In the genomic region with DNA sequence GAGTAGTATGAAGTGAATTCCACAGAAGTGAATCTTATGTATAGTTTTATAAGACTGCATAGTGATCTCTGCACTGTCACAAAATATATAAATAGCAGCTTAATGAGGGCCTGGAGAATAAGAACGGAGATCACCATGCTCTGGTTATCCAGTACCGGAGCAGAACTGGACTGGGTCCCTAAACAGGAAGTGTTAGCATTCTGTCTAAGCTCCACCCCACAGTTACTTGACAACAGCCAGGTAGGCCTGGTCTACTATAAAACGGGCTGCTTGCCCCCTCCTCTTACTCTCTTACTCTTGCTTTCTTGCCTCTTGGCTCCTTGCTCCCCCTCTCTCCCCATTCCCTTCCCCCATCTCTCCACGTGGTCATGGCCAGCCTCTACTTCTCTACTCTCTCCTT, we compare ENCODE assay signal across 20 mouse cellular contexts. TPM values are rescaled to one million over a fixed set of nuclear protein-coding genes. Genes with fewer than 3 reads are reported as not detected.
DNase-seq lines count a peak whose midpoint lies in the region; ATAC-seq and TF ChIP-seq lines count a peak whose summit lies in the region.
"Had no signal": no experiment of that assay in that cellular context is flagged by ENCODE, and none has a peak within 500 bp of the region (broad histone marks: within the 10 kb centered on the region; RNA-seq: fewer than 3 reads in every experiment).

No protein-coding gene starts in this region.

- no peak overlapping the region for H3K27ac ChIP-seq in embryonic facial prominence, embryonic 13.5 days
- H3K27ac ChIP-seq in embryonic facial prominence, embryonic 10.5 days (replicated peaks): no peak overlapping the region
- H3K27ac ChIP-seq in heart, embryonic 14.5 days (replicated peaks in 1 of 2; ENCODE audit: control insufficient read depth in 1 of 2, insufficient read depth in 1 of 2, low read depth in 2 of 2, low read length in 2 of 2): peak overlapping the region; percentile 92 to 98
- H3K27ac ChIP-seq in liver, adult 2 months (replicated peaks; ENCODE audit: insufficient read depth, low read depth, low read length): peak overlapping the region; percentile 29; the same call in 1 of the 2 replicates
- peak overlapping the region; percentile 89 for H3K27ac ChIP-seq in heart, embryonic 16.5 days (ENCODE audit: low read length)
- H3K27ac ChIP-seq: left cerebral cortex, adult 2 months had no signal

- H3K9ac ChIP-seq in embryonic facial prominence, embryonic 13.5 days: no peak overlapping the region
- peak overlapping the region; percentile 56; the same call in 1 of the 2 replicates for H3K9ac ChIP-seq in heart, embryonic 14.5 days (ENCODE audit: low read length)
- no peak overlapping the region for H3K9ac ChIP-seq in liver, adult 2 months (ENCODE audit: low read depth, low read length)
- 0 out of 2 replicates have a peak overlapping the region, but pooled peaks have one; percentile 30 for H3K9ac ChIP-seq in heart, embryonic 16.5 days (ENCODE audit: low read length)
- H3K9ac ChIP-seq: forebrain, postnatal 0 days; limb, embryonic 12.5 days; neural tube, embryonic 15.5 days had no signal

- no peaks in the 10 kb centered on the region for H3K79me2 ChIP-seq in liver, adult 2 months (ENCODE audit: control insufficient read depth, insufficient read depth, low read length)

- H3K27me3 ChIP-seq in embryonic facial prominence, embryonic 13.5 days: no peaks in the 10 kb centered on the region
- peaks cover 8% of the 10 kb centered on the region; the same call in 1 of the 2 replicates for H3K27me3 ChIP-seq in embryonic facial prominence, embryonic 10.5 days (replicated peaks; ENCODE audit: low read depth, poor library complexity, severe bottlenecking)
- no peaks in the 10 kb centered on the region for H3K27me3 ChIP-seq in heart, embryonic 14.5 days (ENCODE audit: control insufficient read depth, insufficient read depth, low read length)
- no peaks in the 10 kb centered on the region for H3K27me3 ChIP-seq in liver, adult 2 months (ENCODE audit: control insufficient read depth, insufficient read depth, low read length)
- H3K27me3 ChIP-seq in heart, embryonic 16.5 days (ENCODE audit: control insufficient read depth, insufficient read depth, low read length): no peaks in the 10 kb centered on the region
- H3K27me3 ChIP-seq: limb, embryonic 12.5 days had no signal

- TF ChIP-seq POLR2A in liver, adult 2 months (IDR thresholded peaks at IDR 0.05; ENCODE audit: extremely low read depth, insufficient read depth, low read length): no peak

- DNase-seq in embryonic facial prominence, embryonic 10.5 days (ENCODE audit: low spot score): no peak
- no peak for DNase-seq in heart, adult 18-20 months
- no peak for DNase-seq in liver, adult 2 months (ENCODE audit: extremely low read depth, low read depth, low spot score)
- no peak for DNase-seq in liver
- DNase-seq in ovary, postnatal 14 days (ENCODE audit: low spot score): no peak
- DNase-seq: adrenal gland, postnatal 25 days; cerebellum, adult 18-20 months; forebrain, postnatal 0 days; kidney, adult 2 months; kidney, postnatal 25 days; lung, adult 18-20 months; thymus, postnatal 25 days had no signal

- 0 out of 2 replicates have a peak overlapping the region, but pooled peaks have one; percentile 7 for H3K4me2 ChIP-seq in embryonic facial prominence, embryonic 13.5 days
- H3K4me2 ChIP-seq in heart, embryonic 14.5 days (ENCODE audit: low read length): peak overlapping the region; percentile 58
- H3K4me2 ChIP-seq in heart, embryonic 16.5 days (ENCODE audit: low read depth, low read length): peak overlapping the region; percentile 48
- H3K4me2 ChIP-seq: limb, embryonic 12.5 days had no signal

- WGBS in embryonic facial prominence, embryonic 13.5 days: 68% methylated on average over 4 of the region's 4 CpGs
- 81% methylated on average over 4 of the region's 4 CpGs for WGBS in embryonic facial prominence, embryonic 10.5 days
- WGBS in heart, embryonic 14.5 days: 51% methylated on average over 4 of the region's 4 CpGs
- 70% methylated on average over 4 of the region's 4 CpGs for WGBS in liver, adult 2 months
- WGBS in heart, embryonic 16.5 days: 43% methylated on average over 4 of the region's 4 CpGs

- no peaks in the 10 kb centered on the region for H3K9me3 ChIP-seq in embryonic facial prominence, embryonic 13.5 days
- H3K9me3 ChIP-seq in embryonic facial prominence, embryonic 10.5 days: no peaks in the 10 kb centered on the region
- H3K9me3 ChIP-seq in heart, embryonic 14.5 days (ENCODE audit: control insufficient read depth, low read length): no peaks in the 10 kb centered on the region
- no peaks in the 10 kb centered on the region for H3K9me3 ChIP-seq in heart, embryonic 16.5 days (replicated peaks; ENCODE audit: control insufficient read depth, low read length)
- H3K9me3 ChIP-seq: hindbrain, embryonic 10.5 days; limb, embryonic 12.5 days; neural tube, embryonic 15.5 days had no signal

- no peak for ATAC-seq in embryonic facial prominence, embryonic 13.5 days (ENCODE audit: insufficient number of reproducible peaks, insufficient read depth, low FRiP score, low TSS enrichment, low read depth)
- no peak for ATAC-seq in heart, embryonic 14.5 days (ENCODE audit: insufficient number of reproducible peaks, insufficient read depth, low FRiP score, low read depth)
- no peak for ATAC-seq in heart, embryonic 16.5 days (replicated peaks; ENCODE audit: extremely low read depth, insufficient read depth, low FRiP score)
- ATAC-seq: forebrain, postnatal 0 days had no signal

- peaks cover 42% of the 10 kb centered on the region for H3K4me1 ChIP-seq in embryonic facial prominence, embryonic 13.5 days
- H3K4me1 ChIP-seq in embryonic facial prominence, embryonic 10.5 days: peaks cover 55% of the 10 kb centered on the region
- H3K4me1 ChIP-seq in heart, embryonic 14.5 days (ENCODE audit: control insufficient read depth in 2 of 2, insufficient read depth in 2 of 2, low read length in 2 of 2): peaks cover 17 to 32% of the 10 kb centered on the region in 2 experiments
- H3K4me1 ChIP-seq in liver, adult 2 months (ENCODE audit: control insufficient read depth, insufficient read depth, low read length): 0 out of 2 replicates have a peak, but pooled peaks cover 2% of the 10 kb centered on the region
- peaks cover 14% of the 10 kb centered on the region for H3K4me1 ChIP-seq in heart, embryonic 16.5 days (ENCODE audit: control insufficient read depth, insufficient read depth, low read length)

- no peak overlapping the region for H3K4me3 ChIP-seq in embryonic facial prominence, embryonic 13.5 days
- H3K4me3 ChIP-seq in embryonic facial prominence, embryonic 10.5 days: no peak overlapping the region
- H3K4me3 ChIP-seq in heart, embryonic 14.5 days (ENCODE audit: control insufficient read depth in 1 of 2, insufficient read depth in 1 of 2, low read depth in 1 of 2, low read length in 2 of 2): peak overlapping the region in 1 of 2 experiments; percentile 6; a peak in 1 of 4 replicates
- no peak overlapping the region for H3K4me3 ChIP-seq in liver, adult 2 months (ENCODE audit: insufficient read depth, low read depth, low read length)
- no peak overlapping the region; the same call in 1 of the 2 replicates for H3K4me3 ChIP-seq in heart, embryonic 16.5 days (ENCODE audit: low read length)
- H3K4me3 ChIP-seq: hindbrain, embryonic 10.5 days; left cerebral cortex, adult 2 months; limb, embryonic 12.5 days; neural tube, embryonic 15.5 days had no signal

- H3K36me3 ChIP-seq in embryonic facial prominence, embryonic 13.5 days: no peaks in the 10 kb centered on the region
- H3K36me3 ChIP-seq in embryonic facial prominence, embryonic 10.5 days (replicated peaks): no peaks in the 10 kb centered on the region
- H3K36me3 ChIP-seq in heart, embryonic 14.5 days (ENCODE audit: control insufficient read depth, insufficient read depth, low read length): no peaks in the 10 kb centered on the region
- H3K36me3 ChIP-seq in liver, adult 2 months (ENCODE audit: control insufficient read depth, insufficient read depth, low read length): no peaks in the 10 kb centered on the region
- H3K36me3 ChIP-seq in heart, embryonic 16.5 days (ENCODE audit: control insufficient read depth, insufficient read depth): no peaks in the 10 kb centered on the region
- H3K36me3 ChIP-seq: hindbrain, embryonic 10.5 days; limb, embryonic 12.5 days; neural tube, embryonic 15.5 days had no signal

- no peak for TF ChIP-seq CTCF in liver, adult 2 months (IDR thresholded peaks at IDR 0.05; ENCODE audit: low read depth, low read length)

RNA-seq across cellular contexts. Expression of gene Rerg, which starts 33.9 kb away (rescaled TPM):
- polyA plus RNA-seq in embryonic facial prominence, embryonic 13.5 days (2015; fragmentation: Nextera tagmentation; extraction: Ambion mirVana): 19.4 and 37.6 TPM in 2 replicates
- polyA plus RNA-seq in embryonic facial prominence, embryonic 10.5 days (2016; fragmentation: Nextera tagmentation; extraction: Ambion mirVana): 3.3 and 3.6 TPM in 2 replicates
- polyA plus RNA-seq in heart, embryonic 14.5 days (2014; fragmentation: Nextera tagmentation; extraction: Ambion mirVana): 4.4 and 5.4 TPM in 2 replicates
- 1 to 10 TPM; 3.1 to 3.8 TPM for total RNA-seq in heart, adult 18-20 months (2021)
- 2.2 and 2.8 TPM in 2 replicates for total RNA-seq in liver, adult 2 months (2014; rRNA removed)
- polyA plus RNA-seq in liver, adult 2 months (2012; rRNA removed): 1.3 and 2.2 TPM in 2 replicates
- 4.9 and 5.5 TPM in 2 replicates for polyA plus RNA-seq in heart, embryonic 16.5 days (2015; fragmentation: Nextera tagmentation; extraction: Ambion mirVana)
- total RNA-seq: monocyte, adult 5-6 weeks had no signal

Comparison
In these comparisons a context has a peak if more than half of its experiments do, and no peak if none do; other contexts are left out.
1. H3K27ac ChIP-seq: peak in heart, embryonic 14.5 days (2 of 2), liver, adult 2 months (single experiment) and heart, embryonic 16.5 days (single experiment); none in embryonic facial prominence, embryonic 13.5 days (single experiment) and embryonic facial prominence, embryonic 10.5 days (single experiment).
2. H3K4me2 ChIP-seq: peak in every context shown above with its lines; median percentile 58 in heart, embryonic 14.5 days; 48 in heart, embryonic 16.5 days; 7 in embryonic facial prominence, embryonic 13.5 days.
3. H3K9ac ChIP-seq: peak in heart, embryonic 14.5 days (single experiment) and heart, embryonic 16.5 days (single experiment); none in embryonic facial prominence, embryonic 13.5 days (single experiment) and liver, adult 2 months (single experiment).